ENCODE assay signal across 12 mouse cellular contexts in the genomic region with DNA sequence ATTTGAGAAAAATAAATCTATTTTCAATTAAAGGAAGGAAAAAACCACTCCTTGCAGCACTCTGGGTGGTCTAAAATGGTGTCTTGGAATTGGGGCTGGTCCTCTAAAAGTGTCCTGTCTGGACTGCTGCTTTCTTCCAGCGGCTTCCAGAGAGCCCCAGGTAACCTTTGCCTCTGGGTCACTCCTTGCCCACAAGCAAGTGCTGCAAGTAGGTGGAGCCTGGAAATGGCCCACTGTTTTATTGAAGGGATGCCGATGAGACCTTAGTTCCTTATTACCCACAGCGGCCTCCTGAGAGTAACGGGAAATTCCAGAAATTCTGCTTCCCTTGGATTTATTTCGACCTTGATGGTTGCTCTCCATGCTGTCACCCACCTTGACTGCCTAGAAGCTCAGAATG. TPM values are rescaled to one million over a fixed set of nuclear protein-coding genes. Genes with fewer than 3 reads are reported as not detected.
A peak's percentile ranks its signal among the peaks of the same experiment; 100 is the strongest.
DNase-seq lines count a peak whose midpoint lies in the region.
"Had no signal": no experiment of that assay in that cellular context is flagged by ENCODE, and none has a peak within 500 bp of the region (broad histone marks: within the 10 kb centered on the region; RNA-seq: fewer than 3 reads in every experiment).

No protein-coding gene starts in this region.

- intact Hi-C loops in heart, postnatal 25 days (cut with DNase I), result no loop called here

- DNase-seq in heart, adult 18-20 months, result peak; percentile 25 to 45
- DNase-seq in heart, postnatal 25 days (ENCODE audit: low spot score), result no peak
- DNase-seq in urinary bladder, postnatal 14 days (ENCODE audit: low spot score), result peak; percentile 12
- no peak for DNase-seq in urinary bladder, postnatal 10 days (ENCODE audit: low spot score)
- peak; percentile 30 for DNase-seq in kidney, postnatal 14 days
- no peak for DNase-seq in cerebellum, postnatal 25 days
- no peak for DNase-seq in cerebellum, adult 9-10 months
- no peak for DNase-seq in layer of hippocampus, adult 9-11 months
- DNase-seq: gastrocnemius, postnatal 14 days; thymus, adult 2 months had no signal

RNA-seq across cellular contexts. Expression of a gene that starts 23.4 kb away (rescaled TPM):
- 10 to 100 TPM; 55.3 to 60.9 TPM for total RNA-seq in heart, adult 18-20 months (2021)
- total RNA-seq in heart, postnatal 25 days (2021), result 10 to 100 TPM; 49.6 to 53.1 TPM
- total RNA-seq: megakaryocyte-erythroid progenitor cell, adult 5-6 weeks; MEL had no signal

Comparison
In these comparisons a context has a peak if more than half of its experiments do, and no peak if none do; other contexts are left out.
1. DNase-seq: peak in heart, adult 18-20 months (2 of 2), urinary bladder, postnatal 14 days (single experiment) and kidney, postnatal 14 days (single experiment); none in heart, postnatal 25 days (single experiment), urinary bladder, postnatal 10 days (single experiment), cerebellum, postnatal 25 days (0 of 2), cerebellum, adult 9-10 months (single experiment) and layer of hippocampus, adult 9-11 months (single experiment).